Mouse (Mus musculus) c-Kit-positive CD71-positive TER-119-negative erythroid progenitor cells, embryonic 14.5 days (primary cell): ENCODE data around the gene Mmrn2.

Experiments used
- DNase-seq: peaks from one replicate; pipeline ENCODE4 v3.0.0-alpha.2; 2013; ENCODE audit warnings: low read depth

Mmrn2 gene

DNA sequence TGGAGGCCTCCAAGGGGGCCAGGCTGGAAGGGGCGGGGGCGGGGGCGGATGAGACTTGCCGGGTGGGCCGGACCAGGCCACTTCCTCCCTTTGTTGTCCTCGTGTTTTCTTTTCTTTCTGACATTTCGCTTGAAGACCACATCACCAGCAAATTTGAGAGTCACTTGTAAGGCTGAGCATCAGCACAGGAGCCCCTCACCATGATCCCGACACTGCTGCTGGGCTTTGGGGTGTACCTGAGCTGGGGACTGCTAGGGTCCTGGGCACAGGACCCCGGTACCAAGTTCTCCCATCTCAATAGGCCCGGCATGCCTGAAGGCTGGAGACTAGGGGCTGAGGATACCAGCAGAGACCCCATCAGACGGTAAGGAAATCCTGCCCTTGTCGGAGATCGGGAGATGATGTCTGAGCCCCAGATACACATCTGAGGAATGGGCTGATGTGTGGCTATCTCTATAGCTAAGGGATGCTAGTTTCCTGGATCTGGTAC is at the start of gene Mmrn2:
TSS of gene Mmrn2 (plus strand) at position 51 of the 490 bp plus-strand sequence.
- no peak for DNase-seq

DNA sequence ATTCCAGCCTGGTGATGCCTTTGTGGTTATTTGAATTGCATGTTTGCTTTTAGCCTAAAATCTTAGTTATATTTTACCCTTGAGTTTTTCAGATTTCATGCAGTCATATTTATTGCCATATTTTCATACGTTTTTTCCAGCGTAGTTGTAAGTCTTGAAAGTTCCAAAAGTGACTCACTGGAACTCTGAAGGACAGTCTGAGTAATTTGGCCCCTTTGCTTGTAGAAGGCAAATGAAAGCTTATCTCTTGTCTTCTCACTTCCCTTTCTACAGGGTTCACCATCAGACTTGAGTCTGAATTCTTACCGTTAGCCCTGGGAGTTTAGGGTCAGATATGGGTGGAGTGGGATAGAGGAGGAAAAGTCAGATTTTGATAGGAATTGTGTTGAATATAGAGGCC is 48.7 kb upstream of the Mmrn2 start:
- DNase-seq, result no peak

DNA sequence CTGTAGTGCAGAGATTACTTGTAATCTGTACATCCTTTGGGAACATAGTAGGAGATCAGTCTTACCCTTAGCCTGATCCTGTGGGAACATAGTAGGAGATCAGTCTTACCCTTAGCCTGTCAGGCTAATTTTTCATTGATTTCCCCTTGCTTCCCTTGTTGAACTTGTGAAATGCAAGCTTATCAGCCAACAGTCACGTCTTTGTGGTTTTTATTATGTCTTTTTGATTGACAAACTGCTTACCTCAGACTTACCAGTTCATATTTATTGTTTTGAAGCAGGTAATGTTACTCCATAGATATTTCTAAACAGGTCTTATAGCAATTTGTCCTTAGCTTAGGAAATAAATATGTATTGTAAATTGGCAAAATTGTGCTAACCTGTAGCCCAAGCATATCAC is 47.6 kb upstream of the Mmrn2 start:
- no peak for DNase-seq

DNA sequence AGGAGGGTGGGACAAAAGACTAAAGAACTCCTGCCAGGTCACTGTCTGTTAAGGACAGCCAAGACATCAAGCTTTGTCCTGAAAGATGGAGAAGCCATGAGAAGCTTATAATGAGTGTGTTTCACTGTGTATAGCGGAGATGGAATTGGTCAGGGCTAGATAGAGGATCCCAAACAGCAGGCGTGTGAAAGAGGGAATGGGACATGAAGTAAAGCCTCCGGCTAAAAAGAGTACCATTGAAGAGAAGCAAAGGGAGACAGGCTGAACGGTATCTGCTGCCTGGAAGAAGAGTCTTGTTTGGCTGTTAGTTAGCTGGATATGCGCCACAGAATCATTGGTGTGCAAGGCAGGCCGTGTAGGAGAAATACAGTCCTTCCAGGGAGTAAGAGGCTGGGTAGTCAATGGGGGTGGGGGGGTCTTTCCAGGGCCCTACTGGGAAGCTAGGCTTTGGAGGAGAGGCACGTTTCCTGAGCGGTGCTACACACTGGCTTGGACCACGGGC is 44.6 kb upstream of the Mmrn2 start:
- DNase-seq, result no peak

DNA sequence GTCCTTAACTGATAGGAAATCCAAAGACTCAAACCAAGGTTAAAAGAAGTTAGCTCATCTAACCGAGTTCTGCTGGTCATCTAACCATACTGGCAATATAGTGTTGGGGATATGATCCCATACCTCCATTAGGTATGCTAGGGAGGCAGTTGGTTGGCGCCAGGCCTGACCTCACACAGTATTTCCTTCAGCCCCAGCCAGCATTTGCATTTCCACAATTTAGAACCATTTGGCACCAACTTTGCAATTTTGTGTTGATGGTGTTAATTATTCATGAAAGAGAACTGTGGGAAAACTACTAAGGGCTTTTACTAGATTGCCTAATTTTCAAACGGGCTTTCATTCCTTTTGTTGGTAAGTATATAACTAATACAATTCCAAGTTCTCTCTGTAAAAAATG is 43.4 kb upstream of the Mmrn2 start:
- no peak for DNase-seq

DNA sequence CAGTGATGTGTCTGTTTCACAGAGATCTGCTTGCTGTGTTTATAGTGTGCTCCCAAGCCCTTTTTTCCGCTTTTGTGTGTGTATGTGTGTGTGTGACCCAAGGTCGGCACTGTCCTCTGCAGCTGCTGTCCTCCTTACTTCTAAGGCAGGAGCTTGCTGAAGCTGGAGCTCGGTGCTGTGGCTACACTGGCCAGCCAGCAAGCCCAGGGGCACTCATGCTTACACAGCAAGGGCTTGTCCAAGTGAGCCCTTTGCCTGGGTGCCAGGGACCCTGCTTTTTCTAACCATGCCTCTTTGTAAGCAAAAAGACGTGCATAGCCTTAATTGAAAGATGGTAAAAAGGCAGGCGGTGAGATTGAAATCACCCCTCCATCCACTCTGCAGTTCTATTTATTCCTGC is 42.8 kb upstream of the Mmrn2 start:
- DNase-seq, result no peak

DNA sequence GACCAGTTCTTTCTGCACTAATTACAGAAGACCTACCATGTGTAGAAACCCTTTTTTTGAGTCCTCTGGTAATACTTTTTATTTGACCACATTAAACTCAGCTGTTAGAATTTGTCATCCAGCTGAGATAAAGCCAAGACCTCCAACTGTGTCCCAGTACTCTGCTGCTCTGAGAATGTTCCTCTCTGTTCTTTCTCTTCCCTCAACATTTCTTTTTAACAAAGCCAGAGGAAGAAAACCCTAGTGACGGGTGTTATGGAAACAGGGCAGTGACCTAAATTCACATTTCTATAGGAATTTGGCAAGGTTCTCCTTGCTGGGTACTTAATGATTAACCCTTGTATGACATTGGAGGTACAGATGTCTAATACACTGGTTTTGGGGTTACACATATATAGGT is 35.8 kb upstream of the Mmrn2 start:
- no peak for DNase-seq

DNA sequence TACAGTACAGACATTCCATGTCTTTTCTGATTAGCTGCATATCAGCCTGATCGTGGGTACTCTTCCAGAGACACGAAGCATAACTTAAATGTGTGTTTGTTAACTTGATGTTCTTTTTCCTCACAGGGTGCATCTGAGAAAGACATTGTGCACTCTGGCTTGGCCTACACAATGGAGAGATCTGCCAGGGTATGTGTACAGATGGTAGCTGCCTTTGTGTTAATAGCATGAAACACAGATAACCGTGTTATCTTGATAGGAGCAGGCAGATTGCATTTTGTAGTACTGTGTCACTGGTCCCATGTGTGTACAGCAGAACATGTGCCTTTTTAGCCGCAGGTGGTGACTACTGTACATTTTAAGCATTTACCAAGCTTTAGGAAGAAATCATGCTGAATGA is 33.3 kb upstream of the Mmrn2 start:
- no peak for DNase-seq

DNA sequence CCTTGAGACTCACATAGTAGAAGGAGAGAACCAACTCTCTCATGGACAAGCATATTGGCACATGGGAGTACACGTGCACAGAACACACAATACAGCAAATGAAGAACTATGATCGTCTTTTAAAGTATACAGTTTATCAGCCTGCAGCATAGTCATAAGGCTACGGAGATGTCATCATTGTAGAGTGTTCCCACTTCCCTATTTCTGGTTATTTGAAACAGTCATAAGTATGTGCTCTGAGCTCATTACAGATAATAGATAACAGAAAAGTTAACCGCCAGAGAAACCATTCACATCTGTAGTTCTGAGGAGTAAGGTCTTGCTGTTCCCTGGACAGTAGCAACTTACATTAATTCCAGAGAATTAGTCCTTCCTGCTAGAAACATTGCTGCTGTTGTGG is 32.2 kb upstream of the Mmrn2 start:
- no peak for DNase-seq

DNA sequence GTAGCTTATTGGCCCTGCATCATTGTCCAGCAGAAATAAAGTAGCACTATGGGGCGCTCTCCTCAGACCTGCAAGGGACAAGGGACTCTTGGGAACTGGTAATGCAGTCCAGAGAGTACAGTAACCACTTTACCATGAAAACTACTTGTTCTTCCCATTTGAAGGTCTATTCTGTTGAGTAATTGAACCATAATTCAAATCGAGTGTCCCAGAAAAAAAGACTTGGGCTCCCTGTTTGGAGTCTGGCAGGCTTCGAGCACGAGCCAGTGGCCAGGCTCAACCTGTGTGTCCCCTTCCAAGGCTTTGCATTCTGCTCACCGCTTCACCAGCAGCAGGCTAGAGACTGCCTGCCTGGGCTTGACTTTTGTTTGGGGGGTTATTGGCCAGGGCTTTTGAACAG is 30.9 kb upstream of the Mmrn2 start:
- no peak for DNase-seq

DNA sequence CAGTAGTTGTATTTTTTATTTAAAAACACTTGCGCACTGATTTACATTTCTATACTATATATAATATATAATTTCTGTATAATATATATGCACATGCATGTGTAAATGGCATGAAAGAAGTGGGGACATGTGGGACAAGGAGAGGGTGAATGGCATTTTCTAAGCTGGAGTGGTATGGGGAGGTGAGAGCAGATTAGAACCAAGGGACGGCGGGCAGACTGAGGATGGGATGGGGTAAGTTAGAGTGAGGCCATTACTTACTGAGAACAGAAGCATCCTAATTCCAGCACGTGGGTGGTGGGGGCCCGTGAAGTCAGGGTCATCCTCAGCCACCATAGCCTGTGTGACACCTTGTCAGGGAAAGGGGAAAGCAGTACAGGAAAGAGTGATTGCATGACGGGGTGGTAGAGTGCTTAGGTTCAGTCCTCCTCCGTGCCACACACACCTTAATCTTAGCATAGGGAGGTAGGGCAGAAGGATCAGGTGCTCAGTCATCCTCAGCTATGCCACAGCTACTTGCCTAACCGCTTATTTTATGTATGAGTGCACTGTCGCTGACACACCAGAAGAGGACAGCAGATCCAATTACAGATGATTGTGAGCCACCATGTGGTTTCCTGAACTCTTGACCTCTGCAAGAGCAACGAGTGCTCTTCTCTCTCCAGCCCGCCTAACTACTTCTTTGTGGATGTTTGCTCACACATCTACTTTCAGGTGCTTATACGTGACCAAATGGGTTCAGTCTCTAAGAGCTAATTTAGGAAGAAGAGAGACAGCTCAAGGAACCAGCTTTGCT is 29.3 kb upstream of the Mmrn2 start:
- DNase-seq, result no peak

DNA sequence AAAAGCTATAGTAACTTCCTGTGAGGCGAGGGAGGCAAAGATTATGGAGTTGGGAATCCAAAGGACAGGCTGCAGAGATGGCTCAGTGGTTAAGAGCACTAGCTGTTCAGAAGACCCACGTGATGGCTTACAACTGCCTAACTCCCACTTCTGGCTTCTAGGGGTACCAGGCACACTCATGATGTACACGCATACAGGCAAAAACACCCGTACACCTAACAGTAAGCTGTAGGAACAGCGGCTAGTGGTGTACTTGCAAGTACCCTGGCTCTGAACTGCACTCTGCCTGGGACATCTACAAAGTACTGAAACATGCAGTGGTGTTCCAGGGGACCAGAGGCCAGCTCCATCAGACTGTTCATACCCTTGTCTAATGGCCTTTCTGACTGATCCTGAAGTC is 28.2 kb upstream of the Mmrn2 start:
- no peak for DNase-seq

DNA sequence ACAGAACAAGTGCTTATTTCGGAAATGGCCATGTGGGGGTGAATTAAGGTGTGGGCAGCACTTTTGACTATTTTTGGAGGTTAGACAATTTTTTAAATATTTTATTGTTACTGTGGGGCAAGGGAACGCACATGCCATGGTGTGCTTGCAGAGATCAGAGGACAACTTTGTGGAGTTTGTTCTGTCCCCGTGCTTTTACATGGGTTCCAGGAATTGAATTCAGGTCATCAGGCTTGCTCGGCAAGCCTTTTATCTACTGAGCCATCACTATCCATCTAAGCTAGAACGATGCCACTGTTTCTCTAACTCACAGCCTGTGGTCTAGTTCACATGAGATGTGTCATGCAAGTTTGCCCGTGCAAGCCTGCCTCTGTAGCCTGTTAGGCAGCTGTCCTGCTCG is 27.0 kb upstream of the Mmrn2 start:
- no peak for DNase-seq

DNA sequence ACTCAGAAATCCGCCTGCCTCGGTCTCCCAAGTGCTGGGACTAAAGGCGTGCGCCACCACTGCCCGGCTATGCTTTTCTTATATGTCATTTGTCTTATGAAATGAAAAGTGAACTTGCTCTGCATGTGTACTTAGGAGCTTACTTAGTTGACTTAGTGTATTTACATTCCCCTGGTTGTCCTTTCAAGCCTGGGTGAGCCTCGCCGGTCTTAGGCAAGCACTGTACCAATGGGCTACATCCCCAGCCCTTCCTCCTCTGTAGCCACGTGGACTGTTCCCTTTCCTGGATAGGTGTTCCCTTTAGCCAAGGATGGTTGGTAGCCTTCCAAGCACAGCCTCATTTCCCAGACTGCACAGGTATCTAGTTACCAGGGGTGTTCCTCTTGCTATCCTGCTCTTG is 26.3 kb upstream of the Mmrn2 start:
- DNase-seq, result no peak

DNA sequence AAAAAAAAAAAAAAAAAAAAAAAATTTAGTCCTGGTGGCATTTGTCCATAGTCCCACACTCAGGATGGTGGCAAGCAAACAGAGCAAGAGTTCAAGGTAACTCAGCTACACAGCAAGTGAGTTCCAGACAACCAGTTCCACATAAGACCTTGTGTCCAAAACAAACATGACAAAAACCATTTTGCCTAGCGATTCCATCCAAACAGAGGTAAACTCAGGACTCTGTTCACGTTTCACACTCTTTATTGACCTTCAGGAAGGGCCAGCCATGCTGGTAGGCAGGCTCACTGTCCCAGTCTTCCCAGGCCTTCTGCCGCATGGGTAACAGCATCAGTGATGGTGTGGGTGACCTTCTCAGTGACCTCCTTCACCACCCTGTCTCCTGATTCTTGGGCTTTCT is 23.6 kb upstream of the Mmrn2 start:
- no peak for DNase-seq

DNA sequence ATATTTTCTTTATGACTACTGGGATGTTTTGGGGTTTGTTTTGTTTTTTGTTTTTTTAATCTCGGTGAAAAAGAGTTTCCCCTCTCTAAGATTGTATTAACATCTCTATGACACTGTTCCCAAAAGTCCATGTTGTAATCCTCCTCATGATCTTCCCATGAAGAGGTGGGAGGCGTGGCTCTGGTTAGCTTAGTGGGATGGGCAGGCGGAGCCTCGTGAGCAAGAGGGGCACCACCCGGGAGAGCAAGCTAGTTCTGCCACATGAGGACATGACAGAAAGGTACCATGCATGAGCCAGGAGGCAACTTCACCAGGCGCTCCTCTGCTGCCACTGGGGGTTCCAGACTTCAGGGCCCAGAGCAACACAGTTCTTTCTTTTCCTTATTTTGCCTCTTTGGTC is 22.7 kb upstream of the Mmrn2 start:
- no peak for DNase-seq

DNA sequence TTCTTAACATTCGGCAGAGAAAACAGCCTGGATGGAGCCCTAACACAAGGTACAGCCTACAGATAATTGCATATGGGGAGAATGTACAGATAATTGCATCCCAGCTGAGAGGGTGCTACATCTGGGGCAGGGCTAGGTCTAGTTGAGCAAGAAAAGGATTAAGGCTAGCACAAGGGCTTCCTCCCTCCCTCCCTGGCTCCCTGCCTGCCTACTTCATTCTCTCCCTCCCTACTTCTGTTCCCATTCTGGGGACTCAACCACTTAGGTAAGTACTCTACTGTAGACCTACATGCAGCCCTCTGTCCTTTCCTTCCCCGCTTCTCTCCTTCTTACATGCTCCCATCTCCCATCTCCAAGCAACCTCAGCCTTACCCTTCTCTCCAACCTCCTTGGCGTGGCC is 21.9 kb upstream of the Mmrn2 start:
- DNase-seq, result no peak

DNA sequence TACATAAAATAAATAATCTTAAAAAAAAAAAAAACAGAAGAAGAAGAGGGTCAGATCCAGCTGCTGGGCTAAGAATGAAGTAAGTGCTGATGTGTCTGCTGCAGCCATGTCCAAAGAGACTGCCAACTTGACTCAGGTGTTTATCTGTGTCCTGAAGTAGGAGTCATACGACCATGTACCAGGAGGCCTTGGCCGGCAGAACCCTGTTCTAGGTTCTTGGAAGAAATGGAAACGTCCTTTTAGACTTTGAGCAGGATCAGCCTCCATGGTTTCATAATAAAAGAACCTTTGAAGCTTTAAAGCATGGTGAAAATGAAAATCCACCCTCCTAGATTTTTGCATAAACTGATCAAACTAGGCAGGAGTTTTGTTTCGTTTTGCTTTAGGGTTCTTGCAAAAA is 20.8 kb upstream of the Mmrn2 start:
- no peak for DNase-seq

DNA sequence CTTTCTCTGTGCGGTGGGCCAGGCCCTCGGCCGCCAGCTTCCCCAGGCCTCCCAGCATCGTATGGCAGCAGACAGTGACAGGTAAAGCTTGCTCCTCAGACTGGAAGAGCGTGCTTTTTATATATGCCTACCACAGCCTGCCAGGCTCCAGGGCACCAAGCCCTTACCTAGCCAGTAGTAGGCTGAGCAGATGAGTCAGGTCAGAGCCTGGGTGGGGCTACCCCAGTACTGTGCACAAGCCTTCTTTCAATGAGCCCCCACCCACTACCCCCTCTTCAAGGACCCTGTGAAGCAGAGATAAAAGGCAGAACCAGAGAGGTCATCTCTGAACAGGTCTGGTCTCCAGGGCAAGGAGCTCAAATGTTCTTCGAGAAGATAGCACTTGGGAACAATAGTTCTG is 20.0 kb upstream of the Mmrn2 start, which contains the start of gene Fam25c:
TSS of gene Fam25c (minus strand) at position 133 of the 400 bp plus-strand sequence.
- no peak for DNase-seq

DNA sequence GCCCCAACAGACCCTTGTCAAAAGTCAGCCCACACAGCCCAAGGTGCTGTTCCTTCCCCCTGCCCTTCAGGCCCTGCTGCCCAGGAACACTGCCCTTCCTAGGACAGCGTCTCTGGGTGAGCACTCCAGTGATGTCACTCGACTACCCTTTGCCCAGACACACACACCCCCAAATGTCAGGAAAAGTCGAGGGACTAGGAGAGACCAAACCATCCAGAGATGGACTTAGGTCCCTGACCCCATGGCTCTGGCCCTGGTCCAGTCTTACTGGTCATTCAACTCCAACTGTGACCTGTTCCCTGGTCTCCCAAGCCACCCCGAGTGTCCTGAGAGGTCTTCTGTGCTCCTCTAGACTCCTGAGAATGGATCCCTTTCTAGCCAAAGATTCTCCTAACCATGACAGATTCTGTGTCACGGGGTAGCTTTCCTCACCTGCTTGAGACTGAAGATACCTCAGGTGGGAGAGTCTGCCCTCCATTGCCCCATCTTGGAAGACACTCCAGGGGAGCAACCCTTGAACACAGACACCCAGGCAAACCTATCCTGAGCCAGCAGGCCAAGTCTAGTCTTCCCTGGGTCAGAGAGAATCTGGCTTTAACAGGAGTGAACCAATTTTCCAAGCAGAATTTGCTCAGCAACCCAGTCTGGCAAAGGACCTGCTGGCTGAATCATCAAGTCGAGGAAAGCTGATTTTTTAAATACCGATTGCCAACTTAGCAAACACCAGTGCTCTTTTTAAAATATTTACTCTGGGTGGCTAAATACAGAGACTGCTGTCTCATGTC is 17.4 kb upstream of the Mmrn2 start:
- no peak for DNase-seq

DNA sequence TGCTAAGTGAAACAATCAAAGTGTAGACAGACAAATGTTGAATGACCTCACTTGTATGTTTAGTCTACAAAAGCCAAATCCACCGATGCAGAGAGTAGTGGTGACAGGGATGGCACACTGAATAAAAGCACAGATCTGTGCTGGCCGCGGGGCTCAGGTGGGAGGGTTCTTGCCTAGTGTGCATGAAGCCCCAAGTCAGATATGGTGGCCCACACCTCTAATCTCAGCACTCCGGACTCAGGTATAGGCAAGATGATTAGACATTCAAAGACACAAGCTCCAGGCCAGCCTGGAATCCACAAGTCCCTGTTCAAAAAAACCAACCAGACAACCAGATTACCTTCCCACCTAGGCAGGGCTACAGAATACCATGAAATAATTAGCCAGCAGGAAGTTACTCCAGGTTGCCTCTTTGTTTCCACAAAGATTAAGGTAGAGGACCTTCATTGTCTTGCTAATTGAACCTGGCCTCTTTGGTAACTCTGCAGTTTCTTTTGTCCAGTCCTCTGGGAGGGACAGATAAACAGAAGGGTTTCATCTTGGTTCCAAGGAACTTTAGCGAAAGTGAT is 15.5 kb upstream of the Mmrn2 start:
- no peak for DNase-seq

DNA sequence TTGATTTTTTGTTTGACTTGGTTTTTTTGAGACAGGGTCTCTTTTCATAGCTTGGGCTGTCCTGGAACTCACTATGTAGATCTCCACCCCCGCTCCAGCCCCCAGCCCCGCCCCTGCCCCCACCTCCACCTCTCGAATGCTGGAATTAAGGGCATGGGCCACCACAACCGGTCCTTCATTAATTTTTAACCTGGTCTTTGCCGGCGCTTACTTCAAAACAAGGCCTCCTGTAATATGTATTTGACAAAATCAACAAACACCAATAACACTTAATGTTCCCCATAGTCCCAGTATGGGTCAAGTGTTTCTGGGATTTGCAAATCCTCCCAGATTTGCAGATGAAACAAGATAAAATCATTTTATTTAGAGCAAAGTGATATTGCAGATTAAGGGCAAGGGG is 15.0 kb upstream of the Mmrn2 start:
- no peak for DNase-seq

DNA sequence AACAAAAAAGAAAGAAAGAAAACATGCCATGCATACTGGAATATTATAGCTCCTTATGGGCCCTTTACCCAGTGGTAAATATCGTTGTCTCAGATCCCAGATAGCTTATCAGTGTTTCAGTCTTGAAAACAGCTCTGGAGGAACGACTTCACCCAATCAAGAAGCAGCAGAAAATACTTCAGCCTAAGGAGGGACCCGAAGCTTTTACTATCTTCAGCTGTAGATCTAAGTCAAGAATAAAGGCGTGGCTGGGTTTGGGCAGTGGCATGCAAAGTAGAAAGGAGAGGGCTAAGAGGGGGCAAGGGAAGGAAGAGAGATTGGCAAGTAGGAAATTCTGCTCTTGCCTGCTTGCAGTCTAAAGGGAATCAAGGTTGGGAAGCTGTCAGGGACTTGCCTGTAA is 13.1 kb upstream of the Mmrn2 start:
- no peak for DNase-seq
